Mouse (Mus musculus) heart, adult 2 months (tissue): ENCODE results near the gene Prkd3.

ENCODE experiments used
- CTCF ChIP-seq: fragments of 200-600 bp; IDR thresholded peaks from 2 replicates; pipeline ENCODE4 v1.8.1; 2022; ENCODE audit warnings: antibody characterized with exemption, mild to moderate bottlenecking, moderate library complexity
- POLR2A ChIP-seq: fragments of 200-500 bp; IDR thresholded peaks from 2 replicates; pipeline ENCODE4 v1.6.1; 2011; ENCODE audit warnings: mild to moderate bottlenecking, low read depth, low read length, control low read depth; ENCODE audit not compliant: insufficient read depth

- TF ChIP-seq CTCF = no peak
- TF ChIP-seq POLR2A = no peak
These were observed 26.2 kb downstream of the Prkd3 start for GRCm38 (mm10) chr17:78994382-78994781.
